Mouse (Mus musculus) thymus, adult 2 months (tissue): ENCODE results near the gene Nox3.

Experiments used
- CTCF ChIP-seq: fragments of 200-500 bp; IDR thresholded peaks from 2 replicates; pipeline ENCODE4 v1.5.1; 2012; ENCODE audit warnings: mild to moderate bottlenecking, control low read depth, low read length, moderate library complexity, borderline replicate concordance; ENCODE audit not compliant: control insufficient read depth, poor library complexity, insufficient read depth; ENCODE audit errors: extremely low read depth
- POLR2A ChIP-seq: fragments of 200-500 bp; IDR thresholded peaks from 2 replicates; pipeline ENCODE4 v1.6.1; 2012; ENCODE audit warnings: mild to moderate bottlenecking, low read length, control low read depth, moderate library complexity; ENCODE audit not compliant: control insufficient read depth, poor library complexity, insufficient read depth; ENCODE audit errors: extremely low read depth

DNA sequence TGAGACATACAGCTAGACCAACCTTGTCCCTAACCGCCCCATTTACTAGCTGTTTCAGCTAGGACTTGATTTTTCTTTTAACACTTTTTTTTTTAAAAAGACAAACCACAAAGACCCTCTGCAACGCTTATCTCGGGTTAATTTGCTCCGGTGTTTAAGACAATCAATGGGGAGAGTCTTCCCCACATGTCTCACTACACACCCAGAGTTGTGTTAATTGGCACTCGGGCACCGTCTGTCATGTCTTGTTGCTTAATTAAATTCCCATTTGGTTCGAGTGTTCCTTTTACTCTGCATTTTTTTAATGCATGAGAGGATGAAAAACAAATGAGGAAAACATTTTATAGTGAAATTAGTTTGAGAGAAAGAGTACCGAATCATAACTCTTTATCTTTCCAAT lies 3.2 kb downstream of the Nox3 start:
- TF ChIP-seq POLR2A (no peak), CTCF (no peak)
